Mouse (Mus musculus): ENCODE results near the gene Gramd1b.

Gene Gramd1b

DNA sequence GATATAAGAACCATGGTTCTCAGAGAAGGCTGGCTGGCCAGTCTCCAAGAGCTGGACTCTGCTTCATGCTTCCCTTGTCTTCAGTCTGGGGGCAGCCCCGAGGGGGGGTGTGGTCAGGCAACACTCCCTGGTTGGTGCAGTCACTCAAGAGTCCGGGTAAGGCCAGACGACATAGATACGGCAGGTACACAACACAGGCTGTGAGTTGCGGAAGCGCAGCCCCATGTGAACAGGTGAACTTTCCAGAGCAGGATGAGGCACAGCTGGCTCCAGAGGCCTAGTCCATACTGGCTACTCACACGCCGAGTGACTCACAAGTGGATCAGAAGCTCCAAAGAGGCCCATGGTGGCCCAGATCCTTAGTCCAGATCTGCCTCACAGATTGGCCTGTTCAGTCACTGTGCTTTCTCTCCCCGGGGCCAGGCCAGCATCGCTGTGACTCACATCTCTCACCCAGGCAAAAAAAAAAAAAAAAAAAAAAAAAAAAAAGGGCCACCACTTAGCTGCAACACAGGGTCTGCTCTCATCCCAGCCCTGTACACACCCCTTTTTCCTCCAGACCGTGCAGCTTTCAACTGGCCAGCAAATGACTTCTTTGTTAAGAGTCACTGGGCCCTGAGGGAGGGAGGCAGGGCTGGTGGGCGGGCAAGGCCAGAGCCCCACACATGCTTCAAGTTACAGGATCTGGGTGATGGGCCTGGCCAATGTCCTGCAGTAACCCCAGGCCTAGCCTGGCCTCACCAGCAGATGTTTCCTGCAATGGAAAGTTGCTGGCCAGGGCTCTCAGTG is 210.1 kb downstream of the Gramd1b start:
- DNase-seq (ENCODE audit: extremely low read depth, low read depth, low spot score) = no peak

DNA sequence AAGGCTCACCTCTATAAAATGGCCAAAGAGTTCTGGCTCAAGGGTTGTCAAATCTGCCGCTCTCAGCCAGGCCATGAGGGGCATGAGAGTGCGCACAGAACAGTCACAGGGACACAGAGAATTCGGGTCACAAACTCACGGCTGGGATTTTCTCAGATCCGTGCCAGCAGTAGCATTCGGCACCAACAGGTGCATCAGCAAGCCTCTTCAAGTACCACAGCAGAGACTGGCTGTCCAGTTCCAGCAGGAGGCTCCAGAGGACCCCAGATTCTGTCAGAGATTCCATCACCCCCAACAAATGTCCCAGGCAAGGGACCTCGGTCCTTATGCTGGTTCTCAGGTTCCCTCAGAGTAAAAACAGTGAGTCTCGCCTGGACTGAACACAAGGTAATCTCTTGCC is 210.8 kb downstream of the Gramd1b start:
- DNase-seq (ENCODE audit: extremely low read depth, low read depth, low spot score) = no peak

DNA sequence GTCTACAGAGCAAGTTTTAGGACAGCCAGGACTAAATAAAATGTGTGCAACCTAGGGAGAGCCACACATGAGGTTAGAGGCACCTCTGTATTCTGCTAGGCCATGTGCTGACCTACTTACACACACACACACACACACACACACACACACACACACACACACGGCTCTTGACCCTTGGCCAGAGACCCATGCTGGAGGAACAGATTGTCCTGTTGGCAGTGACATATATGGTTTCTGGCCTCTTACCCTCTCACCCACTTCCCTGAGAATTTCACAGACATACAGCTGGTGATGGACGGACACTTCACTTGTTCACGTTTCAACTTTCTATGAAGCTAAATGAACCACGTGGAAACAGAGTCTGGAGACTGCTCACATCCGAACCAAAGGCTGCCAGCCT is 212.4 kb downstream of the Gramd1b start:
- no peak for DNase-seq (ENCODE audit: extremely low read depth, low read depth, low spot score)

DNA sequence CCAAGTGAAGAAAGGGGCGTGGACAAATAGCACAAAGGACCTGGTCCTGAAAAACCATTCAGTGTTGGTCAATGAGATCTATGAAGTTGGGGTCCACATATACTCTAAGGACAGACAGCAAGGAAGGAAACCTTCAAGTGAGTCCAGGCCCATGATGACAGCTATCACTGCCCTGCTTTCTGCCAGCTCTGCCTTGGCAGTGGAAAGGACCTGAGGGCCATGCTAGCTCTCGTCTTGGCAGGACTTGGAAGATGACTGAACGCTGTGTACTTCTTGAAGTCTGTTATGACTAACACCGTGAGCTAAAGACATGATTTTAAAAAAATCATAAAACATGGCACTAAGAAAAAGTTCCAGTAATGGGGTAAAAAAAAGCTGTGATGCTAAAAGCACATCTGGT is 213.4 kb downstream of the Gramd1b start:
- DNase-seq (ENCODE audit: extremely low read depth, low read depth, low spot score) = no peak

DNA sequence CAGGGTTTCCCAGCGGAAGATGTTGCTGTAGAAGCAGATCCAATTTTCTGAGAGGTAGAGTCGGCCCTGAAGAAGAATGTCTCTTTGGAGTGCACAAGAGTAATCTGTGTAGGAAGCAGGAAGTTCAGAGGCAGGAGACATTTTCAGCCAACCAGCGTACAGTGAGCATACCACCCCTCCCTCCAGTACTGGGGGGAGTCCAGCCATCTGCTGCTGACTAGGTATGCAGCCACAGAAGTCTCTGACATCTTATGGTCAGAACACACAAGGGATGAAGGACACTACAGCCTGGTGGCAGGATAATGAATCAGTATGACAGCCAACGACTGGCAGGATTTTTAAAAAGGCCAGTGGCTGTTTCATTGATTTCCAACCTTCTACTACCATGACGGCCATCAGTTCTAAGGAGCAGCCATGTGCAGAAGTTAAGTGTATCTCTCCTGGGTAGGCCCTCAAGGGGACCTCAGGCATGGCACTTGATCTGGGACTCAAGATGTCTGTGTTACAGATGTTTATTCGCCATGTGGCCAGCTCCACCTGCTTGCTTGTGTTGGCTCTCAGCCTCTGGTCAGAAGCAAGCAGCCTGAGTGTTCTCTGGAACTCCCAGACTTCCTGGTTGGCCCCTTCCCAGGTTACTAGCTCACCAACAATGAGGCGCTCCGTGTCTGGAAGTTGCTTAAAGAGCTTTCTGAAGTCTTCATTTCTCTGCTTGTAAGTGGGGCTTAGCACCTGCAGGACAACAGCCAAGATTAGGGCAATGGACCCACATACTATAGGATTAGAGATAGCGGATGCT is 214.1 kb downstream of the Gramd1b start:
- DNase-seq (ENCODE audit: extremely low read depth, low read depth, low spot score) = no peak

DNA sequence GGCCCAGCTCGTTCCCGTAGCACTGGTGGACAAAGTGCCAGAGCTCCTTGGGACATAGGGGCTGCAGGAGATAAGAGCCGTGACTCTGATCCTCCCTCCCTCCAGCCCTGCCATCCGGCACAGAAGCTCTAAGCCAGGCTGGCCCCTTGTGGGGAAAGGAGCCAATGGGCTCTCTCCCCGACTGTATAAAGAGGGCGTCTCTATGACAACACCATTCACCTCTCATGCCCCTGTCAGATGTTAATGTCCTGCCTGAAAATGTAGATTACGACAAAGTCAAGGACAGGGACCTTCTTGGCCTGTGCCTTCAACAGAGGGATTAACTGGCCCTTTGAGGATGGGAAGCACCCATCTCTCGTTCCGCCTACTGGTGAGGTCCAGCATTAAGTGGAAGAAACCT is 219.4 kb downstream of the Gramd1b start:
- no peak for DNase-seq (ENCODE audit: extremely low read depth, low read depth, low spot score)

DNA sequence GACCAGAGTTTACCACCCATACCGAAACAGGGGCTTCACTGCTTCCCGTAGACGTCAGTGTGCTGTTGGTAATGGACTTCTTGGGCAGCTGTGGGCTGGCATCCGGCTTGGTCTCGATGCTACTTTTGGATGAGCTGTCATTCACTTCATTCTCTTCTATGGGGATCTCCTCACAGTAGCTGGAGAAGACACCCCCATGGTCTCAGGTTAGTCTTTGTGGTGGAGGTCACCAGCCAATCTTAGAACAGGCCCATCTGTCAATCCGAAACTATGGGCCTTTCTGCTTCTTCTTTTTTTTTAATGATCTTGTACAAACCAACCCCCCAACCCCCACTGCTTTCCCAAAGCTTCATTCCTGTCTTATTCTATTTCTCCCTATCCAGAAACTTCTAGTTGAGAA is 221.3 kb downstream of the Gramd1b start:
- no peak for DNase-seq (ENCODE audit: extremely low read depth, low read depth, low spot score)

DNA sequence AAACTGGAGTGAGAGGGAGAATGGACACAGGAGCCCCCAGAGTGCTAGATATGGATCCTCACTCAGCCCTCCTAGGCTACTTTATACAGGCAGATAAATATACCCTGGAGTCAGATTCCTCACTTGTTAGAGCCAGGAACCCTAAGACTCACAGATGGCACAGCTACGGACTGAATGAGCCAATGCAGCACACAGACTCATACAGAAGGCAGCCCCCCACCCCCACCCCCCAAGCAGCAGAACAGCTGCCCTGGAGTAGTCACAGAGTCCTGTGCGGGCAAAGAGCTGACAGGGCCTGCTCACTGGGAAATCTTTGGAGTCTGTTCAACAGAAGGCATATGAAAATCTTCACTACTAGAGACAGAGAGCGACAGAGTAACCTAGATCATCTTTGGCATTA is 223.9 kb downstream of the Gramd1b start:
- DNase-seq (ENCODE audit: extremely low read depth, low read depth, low spot score) = no peak

DNA sequence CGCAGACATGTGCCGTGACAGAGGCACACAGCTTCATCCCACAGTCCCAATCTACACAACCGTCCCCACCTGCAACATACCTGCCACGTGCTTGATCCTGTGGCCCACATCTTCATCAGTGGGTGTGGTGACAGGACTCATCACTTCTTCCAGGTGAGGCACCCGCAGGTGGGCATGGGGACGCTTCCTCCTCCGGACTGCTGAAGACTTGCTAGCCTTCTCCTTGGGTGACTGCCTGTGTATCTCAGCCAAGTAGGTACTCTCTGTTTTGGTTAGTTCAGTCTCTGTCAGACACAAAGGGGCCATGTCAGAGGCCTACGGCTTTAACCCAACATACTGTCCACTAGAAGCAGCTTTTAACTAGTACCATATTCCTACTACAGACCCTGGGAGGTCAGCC is 226.9 kb downstream of the Gramd1b start:
- DNase-seq (ENCODE audit: extremely low read depth, low read depth, low spot score) = no peak

DNA sequence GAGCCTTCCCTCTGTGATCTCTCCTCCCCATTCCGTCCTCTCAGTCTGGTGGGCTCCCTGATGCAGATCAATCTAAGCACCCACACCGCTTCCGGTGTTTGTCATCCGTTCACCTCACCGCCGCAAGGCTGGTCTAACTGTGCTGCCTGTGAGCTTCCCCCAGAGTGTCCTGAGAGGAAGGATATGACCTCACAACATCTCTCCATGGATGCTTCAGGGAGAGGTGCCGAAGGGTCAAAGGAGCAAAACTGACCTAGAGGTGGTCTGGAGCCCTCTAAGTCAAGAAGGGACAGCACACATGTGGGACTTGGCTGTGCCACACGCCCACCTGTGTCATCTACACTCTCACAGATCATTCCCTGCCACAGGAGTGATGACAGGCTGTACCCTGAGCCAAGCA is 228.8 kb downstream of the Gramd1b start:
- DNase-seq (ENCODE audit: extremely low read depth, low read depth, low spot score) = no peak

DNA sequence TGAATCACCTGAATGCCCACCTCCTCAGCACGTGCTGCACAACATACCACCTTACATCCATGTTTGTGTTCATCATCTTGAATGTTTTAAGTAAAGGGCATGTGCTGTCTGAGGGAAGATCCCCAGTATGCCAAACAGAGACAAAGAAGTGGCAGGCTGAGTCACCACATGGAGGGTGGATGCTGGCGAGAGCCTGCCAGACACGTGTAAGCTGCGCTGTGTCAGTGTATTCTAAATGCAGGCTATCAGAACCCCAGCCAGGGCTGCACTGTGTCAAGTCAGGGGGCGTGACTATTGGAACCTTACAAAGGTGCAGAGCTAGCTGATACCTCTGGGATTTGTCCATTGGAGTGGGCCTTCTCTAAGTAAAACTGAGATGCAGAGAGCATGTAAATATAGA is 229.7 kb downstream of the Gramd1b start:
- DNase-seq (ENCODE audit: extremely low read depth, low read depth, low spot score) = no peak

DNA sequence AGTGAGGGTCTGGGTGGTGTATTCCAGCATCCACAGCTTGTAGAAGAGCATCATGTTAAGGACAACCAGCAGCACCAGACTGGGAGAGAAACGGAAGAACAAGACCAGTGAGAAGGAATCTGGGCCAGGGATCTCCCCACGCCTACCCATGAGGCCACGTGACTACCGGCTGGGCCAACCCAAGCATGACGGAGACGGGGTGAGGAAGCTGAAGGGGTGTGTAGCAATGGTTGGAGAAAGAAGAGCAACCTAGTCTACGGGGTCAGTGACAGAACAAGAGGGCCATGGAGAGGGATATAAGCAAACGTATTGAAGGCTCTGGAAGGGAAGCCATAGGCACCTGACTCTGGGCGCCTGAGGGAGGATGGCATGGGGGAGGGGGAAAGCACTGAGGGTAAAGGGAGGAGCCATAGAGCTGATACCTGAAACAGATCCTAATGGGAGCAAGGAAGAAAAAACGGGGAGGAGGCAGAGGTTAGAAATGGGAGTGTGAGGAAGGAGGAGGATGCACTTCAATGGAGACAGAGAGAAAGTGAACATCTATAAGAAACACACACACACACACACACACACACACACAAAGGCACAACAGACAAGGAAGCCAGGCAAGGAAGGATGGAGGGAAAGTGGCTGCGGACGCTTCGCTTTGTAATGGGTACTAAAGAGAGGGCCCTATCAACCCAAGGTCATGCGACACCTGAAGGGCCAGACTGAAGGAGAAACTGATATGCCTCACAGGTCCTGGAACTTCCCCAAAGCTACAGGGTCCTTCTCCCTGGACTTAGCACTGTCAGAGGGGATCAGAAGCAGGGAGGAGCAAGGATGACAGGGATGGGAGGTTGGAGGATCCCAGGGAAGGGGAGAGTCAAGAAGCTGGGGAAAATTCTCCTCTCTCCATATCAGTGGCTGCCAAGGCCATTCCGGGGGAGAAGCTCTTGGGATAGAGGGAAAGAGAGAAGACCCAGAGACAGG is 230.9 kb downstream of the Gramd1b start:
- DNase-seq (ENCODE audit: extremely low read depth, low read depth, low spot score) = no peak

DNA sequence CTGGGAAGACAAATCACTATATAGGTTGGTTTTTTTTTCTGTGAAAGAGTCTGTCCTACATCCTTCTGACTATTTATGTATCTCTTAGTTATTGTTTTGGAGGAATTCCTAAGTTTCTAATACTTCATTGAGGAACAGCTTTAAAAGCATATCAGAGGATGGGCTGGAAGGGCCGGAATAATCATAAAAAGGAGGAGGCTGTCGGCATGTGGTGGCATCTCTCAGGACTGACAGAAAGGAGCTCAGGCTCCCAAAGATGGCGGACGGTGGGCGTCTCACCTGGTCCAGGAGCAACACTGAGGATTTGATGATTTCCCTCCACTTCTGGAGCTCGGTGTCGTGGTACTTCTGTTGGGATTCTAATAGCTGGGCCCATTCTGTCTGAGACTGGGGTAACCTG is 231.9 kb downstream of the Gramd1b start:
- DNase-seq (ENCODE audit: extremely low read depth, low read depth, low spot score) = no peak

DNA sequence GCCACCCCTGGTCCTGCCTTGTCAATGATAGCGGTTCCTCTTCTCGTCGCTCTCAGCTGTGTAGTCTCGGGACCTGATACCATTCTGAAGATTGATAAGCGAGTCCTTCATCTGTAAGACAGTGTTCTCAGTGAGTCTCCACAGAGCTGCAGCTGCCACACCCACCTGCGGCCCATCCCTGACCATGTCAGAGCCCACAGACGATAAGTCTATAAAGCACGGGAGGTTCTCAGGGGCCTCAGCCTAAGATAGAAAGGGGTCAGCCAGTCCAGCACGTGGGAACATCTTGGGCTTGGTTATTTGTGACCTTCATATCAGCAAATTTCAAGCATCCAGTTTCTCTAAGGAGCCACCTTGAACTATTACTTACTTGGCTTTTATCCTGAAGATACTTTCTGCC is 233.2 kb downstream of the Gramd1b start:
- no peak for DNase-seq (ENCODE audit: extremely low read depth, low read depth, low spot score)

DNA sequence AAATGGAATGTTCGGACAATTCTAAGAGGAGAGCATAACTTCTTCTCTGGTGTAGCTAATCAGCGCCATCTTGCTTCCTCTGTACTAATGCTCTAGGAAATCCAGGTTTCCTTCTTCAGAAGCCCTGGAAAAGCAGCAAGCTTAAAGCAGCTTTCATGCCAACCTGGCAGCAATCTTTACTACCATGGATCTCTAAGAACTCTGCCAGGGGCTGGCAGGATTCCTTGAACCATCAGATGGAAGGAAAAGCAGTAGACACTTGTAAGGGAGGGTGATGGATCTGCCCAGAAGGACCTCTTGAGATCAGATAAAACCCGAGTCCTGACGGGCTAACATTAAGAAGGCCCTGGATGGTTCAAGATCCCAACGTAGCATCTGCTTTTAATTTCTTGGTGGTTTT is 234.9 kb downstream of the Gramd1b start:
- DNase-seq (ENCODE audit: extremely low read depth, low read depth, low spot score) = no peak

DNA sequence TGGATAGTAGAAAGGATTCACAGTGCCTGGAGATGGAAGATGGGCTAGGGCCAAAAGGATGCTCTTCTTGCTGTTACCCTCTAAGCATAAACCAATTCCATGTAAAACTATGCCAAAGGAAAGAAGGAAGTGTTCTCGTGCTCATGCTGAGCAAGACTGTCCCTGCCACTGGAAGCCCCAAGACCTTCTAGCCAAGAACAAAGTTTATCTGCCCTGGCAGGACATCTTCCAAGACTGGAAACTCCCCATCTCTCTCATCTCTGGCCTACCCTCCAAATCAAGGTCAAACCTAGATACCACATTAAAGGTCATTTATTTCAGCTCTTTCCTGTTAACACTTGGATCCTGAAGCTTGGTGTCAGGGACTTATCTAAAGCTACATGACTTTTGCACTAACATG is 236.3 kb downstream of the Gramd1b start:
- no peak for DNase-seq (ENCODE audit: extremely low read depth, low read depth, low spot score)

DNA sequence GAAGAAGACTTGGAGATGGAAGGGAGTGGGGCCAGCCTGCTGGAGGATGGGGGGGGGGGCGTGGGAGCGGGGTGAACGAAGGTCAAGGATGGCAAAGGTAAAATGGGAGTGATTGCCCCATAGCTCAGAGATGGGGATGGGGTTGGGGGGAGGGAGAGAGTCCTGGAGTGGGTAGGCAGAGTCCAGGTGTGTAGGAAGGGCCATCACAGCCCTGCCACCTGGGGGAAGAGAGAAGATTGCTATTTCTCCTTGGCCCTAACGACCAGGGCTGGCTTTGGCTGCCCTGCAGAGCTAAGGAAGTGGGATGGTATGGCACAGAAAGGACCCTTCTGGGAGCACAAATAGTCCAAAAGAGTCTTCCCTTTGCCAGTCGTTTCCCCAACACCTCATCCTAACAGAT is 237.0 kb downstream of the Gramd1b start:
- no peak for DNase-seq (ENCODE audit: extremely low read depth, low read depth, low spot score)

DNA sequence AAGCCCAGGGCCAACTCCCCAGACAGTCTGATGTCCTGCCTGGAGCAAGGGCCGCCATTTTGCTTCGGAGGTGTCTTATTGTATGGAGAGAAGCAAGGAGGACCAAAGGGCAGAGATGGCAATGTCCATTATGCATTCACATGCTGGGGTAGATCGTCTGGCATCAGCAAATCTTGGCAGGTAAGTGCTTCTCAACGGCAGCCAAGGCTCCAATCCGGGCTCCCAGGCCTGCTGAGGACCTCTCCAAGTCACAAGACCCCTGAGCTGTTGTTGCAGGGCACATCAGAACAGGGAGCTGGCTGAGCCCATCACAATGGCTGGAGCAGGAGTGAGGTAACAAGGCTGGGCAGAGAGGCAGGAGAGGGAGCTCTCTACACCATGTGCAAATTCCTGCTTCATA is 237.4 kb downstream of the Gramd1b start:
- DNase-seq (ENCODE audit: extremely low read depth, low read depth, low spot score) = no peak

DNA sequence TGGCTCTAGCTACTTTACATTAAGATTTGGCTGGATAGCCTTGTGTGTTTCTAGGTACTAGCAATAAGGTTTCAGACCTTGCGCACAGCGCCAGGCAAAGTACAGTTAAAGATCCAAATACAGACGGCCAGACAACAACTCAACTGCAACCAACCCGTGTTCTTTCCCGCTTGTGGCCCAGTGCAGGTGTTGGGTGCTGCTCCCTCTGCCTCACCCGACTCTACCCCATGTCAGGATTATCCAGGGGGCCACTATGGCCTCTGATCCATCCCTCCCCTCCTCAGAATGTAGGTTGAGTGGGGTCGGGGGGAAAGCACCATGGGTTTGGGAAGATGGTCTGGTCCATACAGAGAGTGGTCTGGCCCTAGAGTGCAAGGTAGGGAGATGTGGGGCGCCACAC is 237.9 kb downstream of the Gramd1b start:
- DNase-seq (ENCODE audit: extremely low read depth, low read depth, low spot score) = no peak

DNA sequence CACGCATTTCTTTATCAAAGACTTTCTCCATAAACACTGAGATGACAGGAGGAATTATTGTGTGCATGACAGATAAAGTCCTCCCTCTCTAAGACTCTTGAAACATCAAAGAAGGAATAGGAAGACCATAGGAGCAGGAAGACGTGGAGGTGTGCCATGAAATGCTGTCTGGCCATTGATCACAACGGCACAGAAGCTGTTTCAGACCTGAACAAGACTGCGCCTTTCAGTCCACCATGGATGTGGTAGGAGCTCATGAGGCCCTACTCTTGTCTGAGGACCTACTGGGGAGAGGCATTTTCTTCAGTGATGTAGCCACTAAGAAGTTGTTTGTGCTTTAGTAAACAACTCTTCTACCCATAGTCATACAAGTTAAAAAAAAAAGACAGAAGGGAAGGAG is 238.7 kb downstream of the Gramd1b start:
- DNase-seq (ENCODE audit: extremely low read depth, low read depth, low spot score) = no peak

DNA sequence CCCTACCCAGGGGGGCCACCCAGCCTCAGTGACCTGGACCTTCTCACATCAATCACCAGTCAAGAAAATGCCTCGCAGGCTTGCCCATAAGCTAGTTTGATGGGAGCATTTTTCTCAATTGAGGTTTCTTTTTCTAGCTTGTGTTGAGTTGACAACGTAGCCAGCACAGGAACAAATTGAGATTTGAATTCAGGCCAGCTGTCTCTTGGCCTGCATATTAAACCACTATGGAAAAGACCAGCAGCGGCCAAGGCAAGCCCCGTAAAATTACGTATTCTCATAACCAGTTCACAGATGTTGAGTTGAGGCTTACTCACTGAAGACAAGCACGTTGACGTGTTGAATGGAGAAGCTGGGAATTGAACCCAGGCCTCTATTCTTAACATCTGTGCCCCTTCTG is 248.2 kb downstream of the Gramd1b start:
- DNase-seq (ENCODE audit: extremely low read depth, low read depth, low spot score) = no peak
